Mouse (Mus musculus): ENCODE measurements around the gene Azin2. TPM values are rescaled to one million over a fixed set of nuclear protein-coding genes. Genes with fewer than 3 reads are reported as not detected.

Gene Azin2
- total and polyA plus RNA-seq, 3 experiments: 0.39 to 2.3 TPM; not detected in 1

GRCm38 (mm10) chr4:128950461-128950860 lies 11.8 kb downstream of the Azin2 start:
- no peak overlapping the region for H3K4me3 ChIP-seq (ENCODE audit: control insufficient read depth in 1 of 2, insufficient read depth in 1 of 2, low read depth in 2 of 2, low read length in 2 of 2)
- no peak overlapping the region for H3K9ac ChIP-seq (ENCODE audit: control insufficient read depth, low read depth, low read length, poor library complexity, severe bottlenecking)
- H3K27me3 ChIP-seq (ENCODE audit: control insufficient read depth in 1 of 2, insufficient read depth in 2 of 2, low read length in 2 of 2): peaks cover 0 to 1% of the 10 kb centered on the region in 2 experiments; a peak in 2 of 4 replicates
- H3K4me1 ChIP-seq (ENCODE audit: control insufficient read depth in 1 of 2, insufficient read depth in 2 of 2, low read length in 2 of 2): peaks cover 0 to 5% of the 10 kb centered on the region in 2 experiments; a peak in 1 of 4 replicates
- no peaks in the 10 kb centered on the region for H3K9me3 ChIP-seq (replicated peaks; ENCODE audit: insufficient read depth, low read length)
- no peak overlapping the region for H3K27ac ChIP-seq (ENCODE audit: control insufficient read depth, low read depth, low read length)
- H3K79me2 ChIP-seq (ENCODE audit: control insufficient read depth, insufficient read depth, low read length, poor library complexity): no peaks in the 10 kb centered on the region
- DNase-seq (ENCODE audit: low read depth, low spot score): no peak
- TF ChIP-seq ETS1 (IDR thresholded peaks at IDR 0.05; ENCODE audit: low read depth, low read length) (no peak), E2F4 (IDR thresholded peaks at IDR 0.05; ENCODE audit: borderline replicate concordance, low read depth, low read length) (no peak), TBP (IDR thresholded peaks at IDR 0.05; ENCODE audit: low read depth, low read length) (no peak), TAL1 (IDR thresholded peaks at IDR 0.05; ENCODE audit: low read length) (no peak), KAT2A (conservative IDR thresholded peaks at IDR 0.05; ENCODE audit: low read depth, low read length) (no peak), GATA1 (IDR thresholded peaks at IDR 0.05; ENCODE audit: low read depth, low read length) (no peak), MXI1 (IDR thresholded peaks at IDR 0.05; ENCODE audit: low read depth, low read length) (no peak), POLR2A (IDR thresholded peaks at IDR 0.05; ENCODE audit: control insufficient read depth in 1 of 2, insufficient read depth in 1 of 2, low read depth in 1 of 2, low read length in 2 of 2, poor library complexity in 1 of 2) (no peak), CHD1 (IDR thresholded peaks at IDR 0.05; ENCODE audit: low read depth, low read length) (no peak), ZKSCAN1 (IDR thresholded peaks at IDR 0.05; ENCODE audit: low read depth, low read length) (no peak), RAD21 (IDR thresholded peaks at IDR 0.05; ENCODE audit: low read depth, low read length) (no peak), MAZ (IDR thresholded peaks at IDR 0.05; ENCODE audit: low read depth, low read length) (no peak), CTCF (IDR thresholded peaks at IDR 0.05 in 2 of 3, conservative IDR thresholded peaks at IDR 0.05 in 1 of 3; ENCODE audit: control insufficient read depth in 1 of 3, insufficient read depth in 1 of 3, low read depth in 2 of 3, low read length in 3 of 3, poor library complexity in 1 of 3, severe bottlenecking in 1 of 3) (no peak), GABPA (IDR thresholded peaks at IDR 0.05; ENCODE audit: low read depth, low read length) (no peak), UBTF (IDR thresholded peaks at IDR 0.05; ENCODE audit: borderline replicate concordance, insufficient read depth, low read depth, low read length) (no peak), POLR2AphosphoS2 (IDR thresholded peaks at IDR 0.05; ENCODE audit: low read length) (no peak), NELFE (IDR thresholded peaks at IDR 0.05; ENCODE audit: low read depth, low read length) (no peak), TCF12 (IDR thresholded peaks at IDR 0.05; ENCODE audit: low read depth, low read length) (no peak), POLR2AphosphoS5 (IDR thresholded peaks at IDR 0.05; ENCODE audit: borderline replicate concordance, low read depth, low read length) (no peak)
- H3K36me3 ChIP-seq (ENCODE audit: control insufficient read depth in 1 of 2, insufficient read depth in 2 of 2, low read length in 2 of 2): no peaks in the 10 kb centered on the region

GRCm38 (mm10) chr4:128949470-128950005 lies 12.7 kb downstream of the Azin2 start:
- H3K4me1 ChIP-seq (ENCODE audit: control insufficient read depth in 1 of 2, insufficient read depth in 2 of 2, low read length in 2 of 2): peaks cover 0 to 5% of the 10 kb centered on the region in 2 experiments; a peak in 1 of 4 replicates
- no peaks in the 10 kb centered on the region for H3K36me3 ChIP-seq (ENCODE audit: control insufficient read depth in 1 of 2, insufficient read depth in 2 of 2, low read length in 2 of 2)
- H3K27ac ChIP-seq (ENCODE audit: control insufficient read depth, low read depth, low read length): no peak overlapping the region
- H3K9me3 ChIP-seq (replicated peaks; ENCODE audit: insufficient read depth, low read length): no peaks in the 10 kb centered on the region
- DNase-seq (ENCODE audit: low read depth, low spot score): peak; percentile 71
- H3K4me3 ChIP-seq (ENCODE audit: control insufficient read depth in 1 of 2, insufficient read depth in 1 of 2, low read depth in 2 of 2, low read length in 2 of 2): no peak overlapping the region
- H3K9ac ChIP-seq (ENCODE audit: control insufficient read depth, low read depth, low read length, poor library complexity, severe bottlenecking): no peak overlapping the region
- H3K27me3 ChIP-seq (ENCODE audit: control insufficient read depth in 1 of 2, insufficient read depth in 2 of 2, low read length in 2 of 2): peaks cover 0 to 1% of the 10 kb centered on the region in 2 experiments; a peak in 2 of 4 replicates
- no peaks in the 10 kb centered on the region for H3K79me2 ChIP-seq (ENCODE audit: control insufficient read depth, insufficient read depth, low read length, poor library complexity)
- no peak for TF ChIP-seq MAZ (IDR thresholded peaks at IDR 0.05; ENCODE audit: low read depth, low read length)
- no peak for TF ChIP-seq E2F4 (IDR thresholded peaks at IDR 0.05; ENCODE audit: borderline replicate concordance, low read depth, low read length)
- peak; percentile 47; the same call in 1 of the 2 replicates for TF ChIP-seq MAFK (IDR thresholded peaks at IDR 0.05; ENCODE audit: borderline replicate concordance, low read depth, low read length)
- TF ChIP-seq RAD21 (IDR thresholded peaks at IDR 0.05; ENCODE audit: low read depth, low read length): no peak

Measured in MEL (cell line).